Mouse (Mus musculus) lung, postnatal 0 days (tissue): ENCODE results near the gene Prx.

Experiments
- CTCF ChIP-seq: IDR thresholded peaks from 2 replicates; pipeline ENCODE4 v1.5.1; 2016; ENCODE audit warnings: antibody characterized with exemption, mild to moderate bottlenecking
- EP300 ChIP-seq: IDR thresholded peaks from 2 replicates; pipeline ENCODE4 v1.6.1; 2016; ENCODE audit warnings: antibody characterized with exemption, mild to moderate bottlenecking, control low read depth

- TF ChIP-seq CTCF (peak; percentile 63), EP300 (0 out of 2 replicates have a peak, but pooled peaks have one; percentile 20)
These were observed 12.1 kb upstream of the Prx start, which contains the start of gene Sertad1 for GRCm38 (mm10) chr7:27486770-27487697.
